Mouse (Mus musculus) forebrain, embryonic 10.5 days (tissue): ENCODE measurements around the gene Egfr. TPM values are rescaled to one million over a fixed set of nuclear protein-coding genes. Genes with fewer than 3 reads are reported as not detected.

Source experiments
- DNase-seq: peaks from one replicate; pipeline ENCODE4 v3.0.0-alpha.2; 2017; ENCODE audit warnings: low spot score; ENCODE audit errors: extremely low spot score
- H3K27ac ChIP-seq: fragments of 300-500 bp; sonication (generic); 2 replicates; pipeline ENCODE4 v1.5.1; 2016; ENCODE audit warnings: mild to moderate bottlenecking
- H3K27me3 ChIP-seq: fragments of 300-500 bp; sonication (generic); 2 replicates; pipeline ENCODE4 v1.6.1; 2016; ENCODE audit warnings: mild to moderate bottlenecking; ENCODE audit not compliant: poor library complexity, severe bottlenecking
- H3K36me3 ChIP-seq: fragments of 300-500 bp; sonication (generic); replicated peaks from 2 replicates; pipeline ENCODE4 v1.6.1; 2016; ENCODE audit warnings: mild to moderate bottlenecking, moderate library complexity
- H3K4me1 ChIP-seq: fragments of 300-500 bp; sonication (generic); 2 replicates; pipeline ENCODE4 v1.6.1; 2016
- H3K4me3 ChIP-seq: fragments of 300-500 bp; sonication (generic); 2 replicates; pipeline ENCODE4 v1.5.1; 2016; ENCODE audit warnings: mild to moderate bottlenecking, moderate library complexity
- H3K9me3 ChIP-seq: fragments of 300-500 bp; sonication (generic); 2 replicates; pipeline ENCODE4 v1.6.1; 2016; ENCODE audit warnings: mild to moderate bottlenecking, moderate library complexity
- WGBS: fragments of 180-500 bp; shearing (Covaris S2); methylation state at CpG from one replicate; pipeline ENCODE4 v1.1.7; 2016; 5-methylcytosine and 5-hydroxymethylcytosine counted together
- polyA plus RNA-seq: library from polyadenylated mRNA; unstranded; fragments of >200 nt; fragmentation: Nextera tagmentation; extraction: Ambion mirVana; gene quantifications from 2 replicates; pipeline ENCODE4 v1.2.1, GENCODE M21; 2016

Gene Egfr
- polyA plus RNA-seq, 1 experiment from 2014 or later, result 2.2 TPM

DNA sequence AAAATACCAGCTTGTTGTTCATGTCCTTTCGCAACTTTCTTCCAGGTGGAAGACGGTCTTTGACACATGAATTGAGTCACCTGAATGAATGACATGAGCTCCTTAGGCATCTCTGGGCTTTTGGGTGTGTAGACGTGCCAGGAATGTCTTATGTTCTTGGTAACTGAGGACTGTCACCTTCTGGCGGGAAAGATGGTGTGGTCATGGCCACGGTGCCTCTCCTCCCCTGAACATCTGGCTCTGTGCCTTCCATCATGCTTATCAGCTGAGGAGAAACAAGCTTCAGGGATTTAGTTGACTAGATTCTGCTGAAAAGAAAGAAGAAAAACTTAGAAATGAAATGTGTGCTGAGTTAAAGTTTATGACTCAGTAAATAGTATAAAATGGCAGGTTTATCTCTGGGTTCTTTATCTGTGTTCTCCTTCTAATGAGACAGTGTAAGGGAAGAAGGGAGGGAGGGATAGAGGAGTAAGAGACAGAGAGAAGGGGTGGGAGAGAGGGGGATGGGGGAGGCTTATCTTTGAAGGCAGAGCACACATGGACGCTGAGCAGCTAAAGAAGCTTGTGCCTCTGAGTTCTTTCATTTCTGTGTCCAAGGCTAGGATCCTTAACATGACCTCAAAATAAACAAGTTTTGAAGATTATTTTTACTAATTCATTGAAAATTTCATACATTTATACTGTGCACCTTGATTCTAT is 65.5 kb downstream of the Egfr start:
- no peaks in the 10 kb centered on the region for H3K36me3 ChIP-seq

GRCm38 (mm10) chr11:16819424-16819823 is 67.4 kb downstream of the Egfr start:
- no peak overlapping the region for H3K27ac ChIP-seq

More for the DNA sequence above, 65.5 kb downstream of the Egfr start:
- Histone ChIP-seq H3K4me1 (no peaks in the 10 kb centered on the region), H3K9me3 (no peaks in the 10 kb centered on the region), H3K4me3 (no peak overlapping the region), H3K27me3 (no peaks in the 10 kb centered on the region), H3K27ac (no peak overlapping the region)
- DNase-seq, result no peak
- 87% methylated on average over 6 of the region's 6 CpGs for WGBS

GRCm38 (mm10) chr11:16820138-16820537 is 68.1 kb downstream of the Egfr start:
- H3K4me1 ChIP-seq, result 0 out of 2 replicates have a peak, but pooled peaks cover 3% of the 10 kb centered on the region
- H3K9me3 ChIP-seq, result no peaks in the 10 kb centered on the region
- H3K27me3 ChIP-seq, result no peaks in the 10 kb centered on the region
- DNase-seq, result no peak
- no peak overlapping the region for H3K4me3 ChIP-seq
- whole genome bisulfite sequencing, result 89% methylated on average over 6 of the region's 6 CpGs
- no peak overlapping the region for H3K27ac ChIP-seq
- no peaks in the 10 kb centered on the region for H3K36me3 ChIP-seq

More at GRCm38 (mm10) chr11:16819424-16819823, 67.4 kb downstream of the Egfr start:
- H3K4me3 ChIP-seq, result no peak overlapping the region
- DNase-seq, result no peak
- H3K36me3 ChIP-seq, result no peaks in the 10 kb centered on the region
- 0 out of 2 replicates have a peak, but pooled peaks cover 3% of the 10 kb centered on the region for H3K4me1 ChIP-seq
- H3K9me3 ChIP-seq, result no peaks in the 10 kb centered on the region
- 96% methylated on average over 1 of the region's 1 CpGs for WGBS
- H3K27me3 ChIP-seq, result no peaks in the 10 kb centered on the region

- H3K27ac ChIP-seq, result no peak overlapping the region
- 87% methylated on average over 6 of the region's 6 CpGs for WGBS
Measured at GRCm38 (mm10) chr11:16821668-16822254, 69.8 kb downstream of the Egfr start.

GRCm38 (mm10) chr11:16823830-16824545 is 72.0 kb downstream of the Egfr start:
- no peak for DNase-seq
- H3K9me3 ChIP-seq, result no peaks in the 10 kb centered on the region
- no peak overlapping the region for H3K27ac ChIP-seq
- H3K27me3 ChIP-seq, result no peaks in the 10 kb centered on the region
- H3K4me1 ChIP-seq, result 0 out of 2 replicates have a peak, but pooled peaks cover 3% of the 10 kb centered on the region
- WGBS, result 50% methylated on average over 4 of the region's 4 CpGs
- H3K4me3 ChIP-seq, result no peak overlapping the region
- no peaks in the 10 kb centered on the region for H3K36me3 ChIP-seq

More at GRCm38 (mm10) chr11:16821668-16822254, 69.8 kb downstream of the Egfr start:
- Histone ChIP-seq H3K36me3 (no peaks in the 10 kb centered on the region), H3K4me3 (no peak overlapping the region), H3K4me1 (0 out of 2 replicates have a peak, but pooled peaks cover 3% of the 10 kb centered on the region), H3K27me3 (no peaks in the 10 kb centered on the region), H3K9me3 (no peaks in the 10 kb centered on the region)
- DNase-seq, result no peak

DNA sequence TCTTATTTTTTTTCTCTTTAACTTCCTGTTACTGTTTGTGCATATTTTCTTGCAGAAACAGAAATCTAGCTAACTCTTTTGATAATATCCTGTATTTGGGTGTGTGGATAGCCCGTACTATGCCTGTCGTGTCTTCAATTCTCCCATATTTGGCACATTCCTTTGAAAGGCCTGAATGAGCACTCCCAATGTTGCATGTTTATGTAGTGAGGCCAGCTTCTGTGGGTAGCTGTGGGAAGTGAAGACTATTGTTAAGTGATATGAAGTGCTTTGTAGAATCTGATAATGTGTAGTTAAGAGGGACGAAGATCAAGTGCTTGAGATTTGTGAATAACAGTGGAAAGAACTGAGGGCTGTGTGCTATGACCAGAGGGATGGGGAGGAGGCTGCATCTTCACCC is 77.5 kb downstream of the Egfr start:
- no peaks in the 10 kb centered on the region for H3K4me1 ChIP-seq
- H3K4me3 ChIP-seq, result no peak overlapping the region
- H3K36me3 ChIP-seq, result no peaks in the 10 kb centered on the region
- WGBS, result 91% methylated on average over 3 of the region's 3 CpGs
- no peak for DNase-seq
- no peak overlapping the region for H3K27ac ChIP-seq
- H3K9me3 ChIP-seq, result no peaks in the 10 kb centered on the region
- H3K27me3 ChIP-seq, result no peaks in the 10 kb centered on the region

- H3K9me3 ChIP-seq, result no peaks in the 10 kb centered on the region
- WGBS, result 71% methylated on average over 8 of the region's 8 CpGs
- no peak overlapping the region for H3K4me3 ChIP-seq
- no peaks in the 10 kb centered on the region for H3K36me3 ChIP-seq
- no peaks in the 10 kb centered on the region for H3K27me3 ChIP-seq
- no peaks in the 10 kb centered on the region for H3K4me1 ChIP-seq
- H3K27ac ChIP-seq, result no peak overlapping the region
- no peak for DNase-seq
Measured at GRCm38 (mm10) chr11:16830531-16831227, 78.7 kb downstream of the Egfr start.

DNA sequence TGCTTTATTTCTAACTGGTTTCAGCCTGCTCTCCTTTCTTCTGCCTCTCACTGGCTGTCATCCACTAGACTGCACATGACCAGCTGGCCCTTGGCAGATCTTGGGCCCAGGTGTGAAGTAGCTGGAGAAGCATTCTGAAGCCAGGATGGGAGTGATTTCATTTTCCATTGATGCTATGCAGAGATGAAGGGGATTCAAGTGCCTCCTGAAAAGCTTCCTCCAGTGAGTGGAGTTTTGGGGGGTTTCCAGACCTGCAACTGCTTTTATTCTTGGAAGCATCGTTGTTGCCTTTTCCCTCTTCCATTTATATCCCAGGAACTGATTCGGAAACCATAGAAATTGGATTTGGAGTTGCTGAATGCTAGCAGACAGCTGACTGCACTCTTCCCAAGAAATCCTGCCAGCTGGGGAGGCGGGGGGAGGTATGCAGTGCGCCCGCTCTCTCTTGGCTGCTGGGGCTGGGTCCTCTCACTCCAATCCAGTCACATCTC is 80.0 kb downstream of the Egfr start:
- WGBS, result 90% methylated on average over 5 of the region's 5 CpGs
- Histone ChIP-seq H3K9me3 (no peaks in the 10 kb centered on the region), H3K36me3 (no peaks in the 10 kb centered on the region), H3K27ac (no peak overlapping the region), H3K27me3 (no peaks in the 10 kb centered on the region), H3K4me1 (no peaks in the 10 kb centered on the region), H3K4me3 (no peak overlapping the region)
- no peak for DNase-seq

- no peak overlapping the region for H3K27ac ChIP-seq
- WGBS, result 84% methylated on average over 3 of the region's 3 CpGs
- no peaks in the 10 kb centered on the region for H3K4me1 ChIP-seq
- H3K36me3 ChIP-seq, result no peaks in the 10 kb centered on the region
- H3K4me3 ChIP-seq, result no peak overlapping the region
- no peaks in the 10 kb centered on the region for H3K9me3 ChIP-seq
- no peak for DNase-seq
- H3K27me3 ChIP-seq, result no peaks in the 10 kb centered on the region
Measured at GRCm38 (mm10) chr11:16838772-16839171, 86.8 kb downstream of the Egfr start.

- Histone ChIP-seq H3K4me1 (no peaks in the 10 kb centered on the region), H3K9me3 (no peaks in the 10 kb centered on the region), H3K27me3 (no peaks in the 10 kb centered on the region), H3K27ac (no peak overlapping the region), H3K4me3 (no peak overlapping the region), H3K36me3 (no peaks in the 10 kb centered on the region)
- DNase-seq, result no peak
- 92% methylated on average over 3 of the region's 3 CpGs for WGBS
Measured at GRCm38 (mm10) chr11:16842924-16843323, 90.9 kb downstream of the Egfr start.

DNA sequence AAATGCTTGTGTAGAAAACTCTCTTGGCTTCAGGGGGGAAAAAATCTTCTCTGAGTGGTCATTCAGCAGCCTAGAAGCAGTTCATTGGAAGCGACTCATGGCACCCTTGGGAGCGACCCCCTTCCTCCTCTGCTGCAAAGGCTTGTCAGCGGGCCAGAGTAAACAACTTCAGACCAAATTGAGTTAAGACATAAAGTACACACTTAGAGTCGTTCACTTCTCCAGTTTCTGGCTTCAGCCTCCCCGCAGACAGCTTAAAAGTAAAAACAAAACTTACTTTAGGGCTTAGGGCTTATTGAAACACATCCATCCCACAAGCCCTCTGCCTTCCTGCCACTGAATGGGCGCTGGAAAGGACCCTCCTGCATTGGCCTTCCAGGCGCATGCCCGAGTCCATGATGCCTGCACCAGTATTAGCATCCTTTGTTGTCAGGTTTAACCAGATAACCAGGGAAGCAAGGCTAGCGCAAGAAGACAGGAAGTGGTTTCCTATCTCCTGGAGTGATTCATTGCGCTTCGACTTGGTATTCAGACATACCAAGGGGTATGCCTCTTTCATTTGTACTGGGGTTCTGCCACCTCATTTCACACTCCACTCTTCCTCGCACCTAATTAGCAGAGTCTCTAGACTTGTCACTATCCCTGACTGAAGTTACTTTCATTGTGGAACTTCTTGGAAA is 92.0 kb downstream of the Egfr start:
- Histone ChIP-seq H3K4me1 (peaks cover 4% of the 10 kb centered on the region), H3K4me3 (no peak overlapping the region), H3K27ac (no peak overlapping the region), H3K9me3 (no peaks in the 10 kb centered on the region), H3K27me3 (no peaks in the 10 kb centered on the region), H3K36me3 (no peaks in the 10 kb centered on the region)
- DNase-seq, result no peak
- 78% methylated on average over 12 of the region's 12 CpGs for WGBS

GRCm38 (mm10) chr11:16848881-16849280 is 96.9 kb downstream of the Egfr start:
- DNase-seq, result no peak
- H3K4me1 ChIP-seq, result peaks cover 5% of the 10 kb centered on the region
- 63% methylated on average over 6 of the region's 6 CpGs for WGBS

More at GRCm38 (mm10) chr11:16848881-16849280, 96.9 kb downstream of the Egfr start:
- Histone ChIP-seq H3K9me3 (no peaks in the 10 kb centered on the region), H3K27me3 (no peaks in the 10 kb centered on the region), H3K4me3 (no peak overlapping the region), H3K36me3 (no peaks in the 10 kb centered on the region), H3K27ac (no peak overlapping the region)
